Mouse (Mus musculus) liver, embryonic 15.5 days (tissue): ENCODE measurements around the gene Csta1. TPM values are rescaled to one million over a fixed set of nuclear protein-coding genes. Genes with fewer than 3 reads are reported as not detected.

Source experiments
- ATAC-seq: fragments of 200-750 bp; cut with Nextera tagmentation; 2 replicates; pipeline ENCODE4 v1.8.0; 2017; ENCODE audit warnings: moderate number of reproducible peaks, mild to moderate bottlenecking, moderate library complexity; ENCODE audit not compliant: insufficient read depth
- H3K27ac ChIP-seq: fragments of 300-500 bp; sonication (generic); replicated peaks from 2 replicates; pipeline ENCODE4 v1.5.1; 2015; ENCODE audit warnings: mild to moderate bottlenecking, inconsistent platforms
- H3K27me3 ChIP-seq: fragments of 300-500 bp; sonication (generic); 2 replicates; pipeline ENCODE4 v1.6.1; 2015; ENCODE audit warnings: mild to moderate bottlenecking, inconsistent platforms
- H3K36me3 ChIP-seq: fragments of 300-500 bp; sonication (generic); replicated peaks from 2 replicates; pipeline ENCODE4 v1.6.1; 2015; ENCODE audit warnings: moderate library complexity, mild to moderate bottlenecking, inconsistent platforms
- H3K4me1 ChIP-seq: fragments of 300-500 bp; sonication (generic); replicated peaks from 2 replicates; pipeline ENCODE4 v1.6.1; 2015; ENCODE audit warnings: inconsistent platforms
- H3K4me2 ChIP-seq: fragments of 300-500 bp; sonication (generic); 2 replicates; pipeline ENCODE4 v1.6.1; 2015; ENCODE audit warnings: moderate library complexity, mild to moderate bottlenecking, inconsistent platforms
- H3K4me3 ChIP-seq: fragments of 300-500 bp; sonication (generic); replicated peaks from 2 replicates; pipeline ENCODE4 v1.5.1; 2015; ENCODE audit warnings: mild to moderate bottlenecking, inconsistent platforms
- H3K9ac ChIP-seq: fragments of 300-500 bp; sonication (generic); 2 replicates; pipeline ENCODE4 v1.6.1; 2015; ENCODE audit warnings: moderate library complexity, mild to moderate bottlenecking, inconsistent platforms
- H3K9me3 ChIP-seq: fragments of 300-500 bp; sonication (generic); replicated peaks from 2 replicates; pipeline ENCODE4 v1.6.1; 2016; ENCODE audit warnings: inconsistent platforms
- WGBS: fragments of 180-500 bp; shearing (Covaris S2); methylation state at CpG from one replicate; pipeline ENCODE4 v1.1.7; 2015; ENCODE audit warnings: mixed read lengths; ENCODE audit not compliant: insufficient replicate concordance; 5-methylcytosine and 5-hydroxymethylcytosine counted together
- polyA plus RNA-seq: library from polyadenylated mRNA; unstranded; fragments of >200 nt; fragmentation: Nextera tagmentation; extraction: Ambion mirVana; gene quantifications from 2 replicates; pipeline ENCODE4 v1.2.1, GENCODE M21; 2015

Csta1 gene
- polyA plus RNA-seq, 1 experiment from 2014 or later = not detected

GRCm38 (mm10) chr16:36094079-36094478, 37.0 kb downstream of the Csta1 start:
- no peak for ATAC-seq
- no peak overlapping the region for H3K4me3 ChIP-seq
- H3K27ac ChIP-seq = no peak overlapping the region
- H3K9ac ChIP-seq = no peak overlapping the region
- no peaks in the 10 kb centered on the region for H3K27me3 ChIP-seq
- H3K36me3 ChIP-seq = 0 out of 2 replicates have a peak, but pooled peaks cover 10% of the 10 kb centered on the region
- no peaks in the 10 kb centered on the region for H3K9me3 ChIP-seq
- no peak overlapping the region for H3K4me2 ChIP-seq
- WGBS = 66% methylated on average over 3 of the region's 3 CpGs
- no peaks in the 10 kb centered on the region for H3K4me1 ChIP-seq

GRCm38 (mm10) chr16:36090785-36091509, 40.1 kb downstream of the Csta1 start:
- H3K4me2 ChIP-seq = no peak overlapping the region
- ATAC-seq = no peak
- 83% methylated on average over 11 of the region's 11 CpGs for WGBS
- H3K36me3 ChIP-seq = peaks cover 23% of the 10 kb centered on the region
- peaks cover 10% of the 10 kb centered on the region; the same call in 1 of the 2 replicates for H3K4me1 ChIP-seq
- no peaks in the 10 kb centered on the region for H3K9me3 ChIP-seq
- H3K9ac ChIP-seq = no peak overlapping the region
- no peak overlapping the region for H3K27ac ChIP-seq
- no peaks in the 10 kb centered on the region for H3K27me3 ChIP-seq
- no peak overlapping the region for H3K4me3 ChIP-seq

- H3K9ac ChIP-seq = no peak overlapping the region
- H3K4me3 ChIP-seq = no peak overlapping the region
- peaks cover 10% of the 10 kb centered on the region; the same call in 1 of the 2 replicates for H3K4me1 ChIP-seq
- no peaks in the 10 kb centered on the region for H3K27me3 ChIP-seq
- H3K27ac ChIP-seq = no peak overlapping the region
- peaks cover 31% of the 10 kb centered on the region for H3K36me3 ChIP-seq
- no peaks in the 10 kb centered on the region for H3K9me3 ChIP-seq
- no peak overlapping the region for H3K4me2 ChIP-seq
- ATAC-seq = no peak
- WGBS = 65% methylated on average over 8 of the region's 8 CpGs
These were observed 41.0 kb downstream of the Csta1 start for GRCm38 (mm10) chr16:36089850-36090616.

- H3K9me3 ChIP-seq = no peaks in the 10 kb centered on the region
- H3K4me2 ChIP-seq = no peak overlapping the region
- no peak overlapping the region for H3K27ac ChIP-seq
- peaks cover 31% of the 10 kb centered on the region for H3K36me3 ChIP-seq
- H3K27me3 ChIP-seq = no peaks in the 10 kb centered on the region
- peaks cover 10% of the 10 kb centered on the region; the same call in 1 of the 2 replicates for H3K4me1 ChIP-seq
- no peak overlapping the region for H3K9ac ChIP-seq
- WGBS = 81% methylated on average over 7 of the region's 7 CpGs
- no peak for ATAC-seq
- H3K4me3 ChIP-seq = no peak overlapping the region
These were observed 42.0 kb downstream of the Csta1 start for GRCm38 (mm10) chr16:36089065-36089464.

GRCm38 (mm10) chr16:36087846-36088245, 43.2 kb downstream of the Csta1 start:
- ATAC-seq = peak; percentile 89
- Histone ChIP-seq H3K9ac (no peak overlapping the region), H3K4me2 (no peak overlapping the region), H3K4me3 (no peak overlapping the region), H3K36me3 (peaks cover 35% of the 10 kb centered on the region), H3K27me3 (no peaks in the 10 kb centered on the region), H3K4me1 (peaks cover 10% of the 10 kb centered on the region; the same call in 1 of the 2 replicates), H3K9me3 (no peaks in the 10 kb centered on the region), H3K27ac (peak overlapping the region; percentile 33; the same call in 1 of the 2 replicates)
- 66% methylated on average over 4 of the region's 4 CpGs for WGBS

GRCm38 (mm10) chr16:36079916-36080315, 51.1 kb downstream of the Csta1 start:
- Histone ChIP-seq H3K9ac (no peak overlapping the region), H3K4me1 (no peaks in the 10 kb centered on the region), H3K27me3 (no peaks in the 10 kb centered on the region), H3K36me3 (peaks cover 5% of the 10 kb centered on the region), H3K9me3 (no peaks in the 10 kb centered on the region), H3K4me2 (no peak overlapping the region), H3K27ac (no peak overlapping the region), H3K4me3 (no peak overlapping the region)
- no peak for ATAC-seq
- WGBS = 90% methylated on average over 3 of the region's 3 CpGs

- H3K9me3 ChIP-seq = no peaks in the 10 kb centered on the region
- no peak for ATAC-seq
- no peak overlapping the region for H3K27ac ChIP-seq
- H3K4me1 ChIP-seq = peaks cover 15% of the 10 kb centered on the region
- H3K36me3 ChIP-seq = no peaks in the 10 kb centered on the region
- H3K9ac ChIP-seq = no peak overlapping the region
- 77% methylated on average over 3 of the region's 3 CpGs for WGBS
- no peak overlapping the region for H3K4me3 ChIP-seq
- no peak overlapping the region for H3K4me2 ChIP-seq
- no peaks in the 10 kb centered on the region for H3K27me3 ChIP-seq
These were observed 56.3 kb downstream of the Csta1 start for GRCm38 (mm10) chr16:36074772-36075171.

- no peaks in the 10 kb centered on the region for H3K27me3 ChIP-seq
- H3K4me3 ChIP-seq = peak overlapping the region; percentile 90
- no peaks in the 10 kb centered on the region for H3K9me3 ChIP-seq
- H3K4me1 ChIP-seq = peaks cover 36% of the 10 kb centered on the region
- 0 out of 2 replicates have a peak, but pooled peaks cover 7% of the 10 kb centered on the region for H3K36me3 ChIP-seq
- H3K27ac ChIP-seq = peak overlapping the region; percentile 97
- peak overlapping the region; percentile 86 for H3K9ac ChIP-seq
- H3K4me2 ChIP-seq = peak overlapping the region; percentile 93
- ATAC-seq = no peak
- 20% methylated on average over 8 of the region's 8 CpGs for WGBS
These were observed 58.5 kb downstream of the Csta1 start for GRCm38 (mm10) chr16:36072410-36073011.

- Histone ChIP-seq H3K27me3 (no peaks in the 10 kb centered on the region), H3K36me3 (0 out of 2 replicates have a peak, but pooled peaks cover 7% of the 10 kb centered on the region), H3K4me3 (peak within 1 kb of the TSS; percentile 90), H3K27ac (peak within 1 kb of the TSS; percentile 97), H3K9me3 (no peaks in the 10 kb centered on the region), H3K9ac (peak within 1 kb of the TSS; percentile 86), H3K4me1 (peaks cover 43% of the 10 kb centered on the region), H3K4me2 (peak within 1 kb of the TSS; percentile 93)
- ATAC-seq = peak; percentile 95
- WGBS = under 1% methylated on average over 81 of the region's 81 CpGs
These were observed 59.3 kb downstream of the Csta1 start, which contains the start of the genes Fam162a and Ccdc58 for GRCm38 (mm10) chr16:36071450-36072379. TSS of gene Fam162a (minus strand) at chr16:36071594. TSS of gene Ccdc58 (plus strand) at chr16:36071685.

- Histone ChIP-seq H3K4me2 (peak overlapping the region; percentile 93), H3K27ac (peak overlapping the region; percentile 97), H3K9me3 (no peaks in the 10 kb centered on the region), H3K36me3 (0 out of 2 replicates have a peak, but pooled peaks cover 9% of the 10 kb centered on the region), H3K4me1 (peaks cover 43% of the 10 kb centered on the region), H3K9ac (peak overlapping the region; percentile 86), H3K4me3 (peak overlapping the region; percentile 90), H3K27me3 (no peaks in the 10 kb centered on the region)
- peak; percentile 14 for ATAC-seq
- 0% methylated on average over 16 of the region's 16 CpGs for WGBS
These were observed 60.0 kb downstream of the Csta1 start for GRCm38 (mm10) chr16:36071071-36071449.
